Mouse (Mus musculus) myocyte (in vitro differentiated cells): Measurements from ENCODE around the gene Cavin3.

ENCODE experiments used
- MYOG ChIP-seq, 3 experiments: IDR thresholded peaks; one replicate each; pipeline ENCODE4 v1.6.1; 2011; ENCODE audit warnings: control low read depth in 2 of 3, low read depth in 2 of 3, mild to moderate bottlenecking in 2 of 3; ENCODE audit not compliant: insufficient read length in 2 of 3, control insufficient read depth in 1 of 3, insufficient read depth in 1 of 3
- POLR2A ChIP-seq: IDR thresholded peaks from one replicate; pipeline ENCODE4 v1.6.1; 2011; ENCODE audit warnings: low read depth, mild to moderate bottlenecking, control low read depth, moderate library complexity; ENCODE audit not compliant: insufficient read length
- POLR2AphosphoS2 ChIP-seq: IDR thresholded peaks from one replicate; pipeline ENCODE4 v1.6.1; 2011; ENCODE audit warnings: low read depth, control low read depth; ENCODE audit not compliant: insufficient read length
- USF1 ChIP-seq: IDR thresholded peaks from one replicate; pipeline ENCODE4 v1.6.1; 2011; ENCODE audit warnings: low read depth, mild to moderate bottlenecking, control low read depth, moderate library complexity

GRCm38 (mm10) chr7:105475396-105475949 lies 6.6 kb downstream of the Cavin3 start:
- TF ChIP-seq POLR2AphosphoS2 (no peak), POLR2A (no peak), MYOG (IDR thresholded peaks at IDR 0.05; ENCODE audit: control insufficient read depth in 1 of 3, insufficient read depth in 1 of 3, insufficient read length in 2 of 3, low read depth in 2 of 3) (no peak), USF1 (no peak)
